Mouse (Mus musculus) forebrain, postnatal 0 days (tissue): ENCODE measurements at regions not wholly inside any gene's neighbourhood (a gene's known extent, or its start where the extent isn't known, plus 50 kb on each side); places are given as distances from the start of the nearest gene placed in this dataset.
A peak's percentile ranks its signal among the peaks of the same experiment; 100 is the strongest.

ENCODE experiments used
- ATAC-seq: fragments of 200-750 bp; cut with Nextera tagmentation; 2 replicates; pipeline ENCODE4 v1.8.0; 2017; ENCODE audit warnings: mild to moderate bottlenecking, moderate library complexity
- DNase-seq: peaks from one replicate; pipeline ENCODE4 v3.0.0-alpha.2; 2015
- H3K27ac ChIP-seq: fragments of 300-500 bp; sonication (generic); 2 replicates; pipeline ENCODE4 v1.5.1; 2014; ENCODE audit warnings: low read depth, mild to moderate bottlenecking, antibody characterized with exemption, low read length, moderate library complexity, mixed read lengths
- H3K27me3 ChIP-seq: fragments of 300-500 bp; sonication (generic); 2 replicates; pipeline ENCODE4 v1.6.1; 2014; ENCODE audit warnings: mild to moderate bottlenecking, low read length, mixed read lengths; ENCODE audit not compliant: insufficient read depth
- H3K36me3 ChIP-seq: fragments of 300-500 bp; sonication (generic); 2 replicates; pipeline ENCODE4 v1.6.1; 2014; ENCODE audit warnings: mild to moderate bottlenecking, moderate library complexity; ENCODE audit not compliant: insufficient read depth
- H3K4me1 ChIP-seq: fragments of 300-500 bp; sonication (generic); 2 replicates; pipeline ENCODE4 v1.6.1; 2014; ENCODE audit warnings: antibody characterized with exemption; ENCODE audit not compliant: insufficient read depth
- H3K4me2 ChIP-seq: fragments of 300-500 bp; sonication (generic); 2 replicates; pipeline ENCODE4 v1.6.1; 2014; ENCODE audit warnings: low read depth, mild to moderate bottlenecking, moderate library complexity
- H3K4me3 ChIP-seq: fragments of 300-500 bp; sonication (generic); 2 replicates; pipeline ENCODE4 v1.5.1; 2014; ENCODE audit warnings: low read depth, low read length, mixed read lengths
- H3K9ac ChIP-seq: fragments of 300-500 bp; sonication (generic); 2 replicates; pipeline ENCODE4 v1.6.1; 2014; ENCODE audit warnings: mild to moderate bottlenecking
- H3K9me3 ChIP-seq: fragments of 300-500 bp; sonication (generic); 2 replicates; pipeline ENCODE4 v1.6.1; 2016; ENCODE audit warnings: low read length
- CTCF ChIP-seq: sonication (generic); IDR thresholded peaks from 2 replicates; pipeline ENCODE4 v1.5.1; 2016; ENCODE audit warnings: antibody characterized with exemption, control low read depth, low read depth
- WGBS: fragments of 180-500 bp; shearing (Covaris S2); extraction: QIAGEN DNeasy Blood & Tissue Kit; methylation state at CpG from one replicate; pipeline ENCODE4 v1.1.7; 2014; 5-methylcytosine and 5-hydroxymethylcytosine counted together

GRCm38 (mm10) chr17:60372206-60372605 lies 1359.0 kb upstream of the Nudt12 start:
- Histone ChIP-seq H3K27me3 (no peaks in the 10 kb centered on the region), H3K9ac (no peak overlapping the region), H3K9me3 (no peaks in the 10 kb centered on the region), H3K4me3 (no peak overlapping the region), H3K27ac (no peak overlapping the region), H3K36me3 (no peaks in the 10 kb centered on the region), H3K4me1 (no peaks in the 10 kb centered on the region), H3K4me2 (no peak overlapping the region)
- DNase-seq (no peak), ATAC-seq (no peak)
- TF ChIP-seq CTCF, result no peak
- 90% methylated on average over 1 of the region's 1 CpGs for WGBS

GRCm38 (mm10) chr17:60355411-60355810 lies 1342.2 kb upstream of the Nudt12 start:
- 61% methylated on average over 1 of the region's 1 CpGs for WGBS
- Histone ChIP-seq H3K27ac (no peak overlapping the region), H3K4me3 (no peak overlapping the region), H3K36me3 (no peaks in the 10 kb centered on the region), H3K4me2 (no peak overlapping the region), H3K9me3 (no peaks in the 10 kb centered on the region), H3K27me3 (no peaks in the 10 kb centered on the region), H3K9ac (no peak overlapping the region), H3K4me1 (no peaks in the 10 kb centered on the region)
- no peak for TF ChIP-seq CTCF
- ATAC-seq (no peak), DNase-seq (no peak)

GRCm38 (mm10) chr17:60344656-60345055 lies 1331.5 kb upstream of the Nudt12 start:
- DNase-seq (no peak), ATAC-seq (no peak)
- H3K36me3 ChIP-seq, result no peaks in the 10 kb centered on the region
- H3K27ac ChIP-seq, result no peak overlapping the region
- no peak overlapping the region for H3K4me2 ChIP-seq
- H3K4me3 ChIP-seq, result no peak overlapping the region
- no peaks in the 10 kb centered on the region for H3K27me3 ChIP-seq
- TF ChIP-seq CTCF, result no peak
- H3K9me3 ChIP-seq, result no peaks in the 10 kb centered on the region
- no peaks in the 10 kb centered on the region for H3K4me1 ChIP-seq
- H3K9ac ChIP-seq, result no peak overlapping the region

- no peak overlapping the region for H3K9ac ChIP-seq
- WGBS, result 31% methylated on average over 5 of the region's 5 CpGs
- ATAC-seq (peak; percentile 42; the same call in 1 of the 2 replicates), DNase-seq (peak; percentile 2)
- H3K4me2 ChIP-seq, result no peak overlapping the region
- H3K9me3 ChIP-seq, result no peaks in the 10 kb centered on the region
- no peak overlapping the region for H3K27ac ChIP-seq
- no peak overlapping the region for H3K4me3 ChIP-seq
- TF ChIP-seq CTCF, result no peak
- no peaks in the 10 kb centered on the region for H3K4me1 ChIP-seq
- H3K36me3 ChIP-seq, result no peaks in the 10 kb centered on the region
- no peaks in the 10 kb centered on the region for H3K27me3 ChIP-seq
Measured at GRCm38 (mm10) chr17:60337680-60338079, 1324.5 kb upstream of the Nudt12 start.

GRCm38 (mm10) chr17:60321046-60321445 lies 1307.9 kb upstream of the Nudt12 start:
- Histone ChIP-seq H3K4me3 (no peak overlapping the region), H3K9me3 (no peaks in the 10 kb centered on the region), H3K4me1 (no peaks in the 10 kb centered on the region), H3K9ac (no peak overlapping the region), H3K36me3 (no peaks in the 10 kb centered on the region), H3K4me2 (no peak overlapping the region), H3K27ac (no peak overlapping the region), H3K27me3 (no peaks in the 10 kb centered on the region)
- TF ChIP-seq CTCF, result no peak
- DNase-seq (no peak), ATAC-seq (no peak)
- 84% methylated on average over 4 of the region's 4 CpGs for WGBS
